Mouse (Mus musculus): Measurements from ENCODE around the gene Col1a1.

Col1a1 gene

GRCm38 (mm10) chr11:94978178-94978915, 42.3 kb downstream of the Col1a1 start:
- no peak for DNase-seq (ENCODE audit: low spot score)

- peak; percentile 99 for DNase-seq (ENCODE audit: low spot score)
These were observed 42.9 kb downstream of the Col1a1 start for GRCm38 (mm10) chr11:94978947-94979346.

- no peak for DNase-seq (ENCODE audit: low spot score)
These were observed 43.6 kb downstream of the Col1a1 start for GRCm38 (mm10) chr11:94979462-94980179.

DNA sequence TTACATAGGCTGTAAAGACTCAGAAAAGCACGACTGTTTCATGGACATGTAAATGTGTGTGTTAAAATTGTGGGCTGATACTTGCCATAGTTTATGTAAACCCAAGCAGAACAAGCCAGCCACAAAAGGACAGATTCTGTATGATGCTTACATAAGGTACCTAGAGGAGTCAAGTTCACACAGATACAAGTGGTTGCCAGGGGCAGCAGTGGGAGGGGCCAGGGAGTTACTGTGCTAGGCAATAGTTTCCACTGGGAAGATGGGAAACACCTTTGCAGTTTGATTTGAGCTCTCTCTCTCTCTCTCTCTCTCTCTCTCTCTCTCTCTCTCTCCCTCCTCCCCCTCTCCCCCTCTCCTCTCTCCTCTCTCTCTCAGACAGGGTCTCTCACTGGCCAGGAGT, 49.1 kb downstream of the Col1a1 start:
- no peak for DNase-seq (ENCODE audit: low spot score)

DNA sequence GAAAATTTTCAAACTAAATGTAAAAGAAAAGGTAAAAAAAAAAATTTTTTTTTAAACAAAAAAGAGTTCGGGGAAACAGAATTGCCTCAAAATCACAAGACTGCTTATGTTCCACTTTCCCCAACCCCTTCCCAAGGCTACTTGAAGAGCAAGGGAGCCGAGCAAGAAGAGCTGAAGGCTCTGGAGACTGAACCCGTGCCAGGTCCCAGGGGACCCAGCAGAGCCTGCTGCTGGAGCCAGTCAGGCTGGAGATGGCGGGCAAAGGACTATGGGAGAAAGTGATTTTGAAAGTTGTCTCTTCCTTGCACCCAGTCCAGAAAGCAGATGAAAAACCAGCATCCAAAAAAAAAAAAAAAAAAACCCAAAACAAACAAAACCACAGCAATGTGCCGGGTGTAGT, 49.8 kb downstream of the Col1a1 start:
- DNase-seq (ENCODE audit: low spot score), result peak; percentile 69

- no peak for DNase-seq (ENCODE audit: low spot score)
These were observed 50.4 kb downstream of the Col1a1 start for GRCm38 (mm10) chr11:94986435-94986834.

DNA sequence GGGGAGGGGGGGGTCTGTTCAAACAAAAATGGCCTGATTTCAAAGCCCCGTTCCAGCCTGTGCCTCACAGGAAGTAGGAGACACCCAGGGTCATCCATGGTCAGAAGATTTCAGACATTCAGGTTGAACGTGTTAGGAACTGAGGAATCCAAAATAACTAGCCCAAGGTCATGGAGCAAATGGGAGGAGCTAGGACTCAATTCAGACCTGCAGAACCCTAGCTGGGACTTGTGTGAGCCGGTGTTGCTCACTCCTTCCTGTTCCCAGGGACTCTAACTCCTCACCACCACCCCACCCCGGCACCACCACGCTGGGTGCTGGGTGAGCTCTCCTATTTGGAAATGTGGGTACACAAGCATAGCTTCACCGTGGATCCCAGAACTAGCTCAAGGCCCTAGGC, 51.3 kb downstream of the Col1a1 start:
- no peak for DNase-seq (ENCODE audit: low spot score)

GRCm38 (mm10) chr11:94987851-94988250, 51.8 kb downstream of the Col1a1 start:
- peak; percentile 38 for DNase-seq (ENCODE audit: low spot score)

DNA sequence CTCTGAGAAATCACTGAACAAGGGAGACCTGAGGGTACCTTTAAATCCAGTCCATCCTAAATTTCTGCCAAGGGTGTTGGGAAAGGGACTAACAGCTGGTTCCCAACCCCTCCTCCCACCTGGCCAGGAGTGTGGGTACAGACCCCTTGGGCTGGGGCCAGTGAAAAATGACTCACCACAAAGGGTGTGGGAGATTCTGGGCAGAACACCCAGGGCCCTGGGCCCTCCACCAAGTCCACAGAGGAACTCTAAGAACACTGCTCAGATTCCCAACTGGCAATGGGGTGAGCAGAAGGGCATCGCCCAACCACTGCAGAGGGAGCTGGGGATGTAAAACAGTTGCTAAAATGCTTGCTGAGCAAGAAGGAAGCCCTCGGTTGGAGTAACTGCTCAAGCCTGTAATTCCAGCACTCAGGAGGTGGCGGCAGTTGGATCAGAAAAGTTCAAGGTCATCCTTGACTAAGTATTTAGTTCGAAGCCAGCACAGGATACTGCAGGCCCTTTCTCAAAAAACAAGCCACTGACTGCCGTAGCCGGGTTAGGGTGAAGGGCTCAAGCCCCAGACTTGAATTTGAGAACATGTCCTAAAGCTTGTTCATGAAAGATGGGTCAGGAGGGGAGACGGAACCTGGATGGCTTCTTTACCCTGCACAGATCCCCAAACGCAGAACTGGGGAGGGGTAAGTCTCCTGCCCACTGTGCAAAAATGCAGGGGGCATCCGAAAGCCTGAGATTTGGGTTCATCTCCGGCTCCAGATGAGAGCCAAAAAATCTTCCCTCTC, 52.9 kb downstream of the Col1a1 start:
- DNase-seq (ENCODE audit: low spot score), result peak; percentile 77

DNA sequence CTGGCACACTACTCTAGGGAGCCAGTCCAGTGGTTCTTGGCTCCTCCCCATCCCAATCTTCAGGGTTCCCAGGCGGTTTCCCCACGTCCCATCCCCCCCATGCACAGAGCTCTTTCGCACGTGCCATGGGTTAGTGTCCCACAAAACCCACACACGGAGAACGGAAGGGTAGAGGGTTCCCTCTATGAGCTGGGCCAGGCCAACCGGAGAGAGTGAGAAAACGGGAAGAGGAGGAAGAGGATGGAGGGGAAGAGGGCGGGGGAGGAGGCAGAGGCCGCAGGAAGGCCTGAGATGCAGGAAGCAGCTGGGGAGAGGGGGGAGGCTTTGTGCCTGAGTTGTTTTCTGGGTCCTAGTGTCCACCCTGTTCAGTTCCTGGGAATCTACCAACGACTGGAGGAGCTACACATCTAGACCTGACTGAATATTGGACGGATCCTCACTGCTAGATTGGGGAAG, 53.6 kb downstream of the Col1a1 start:
- DNase-seq (ENCODE audit: low spot score), result peak; percentile 97

- DNase-seq (ENCODE audit: low spot score), result no peak
These were observed 54.2 kb downstream of the Col1a1 start for GRCm38 (mm10) chr11:94990102-94990748.

DNA sequence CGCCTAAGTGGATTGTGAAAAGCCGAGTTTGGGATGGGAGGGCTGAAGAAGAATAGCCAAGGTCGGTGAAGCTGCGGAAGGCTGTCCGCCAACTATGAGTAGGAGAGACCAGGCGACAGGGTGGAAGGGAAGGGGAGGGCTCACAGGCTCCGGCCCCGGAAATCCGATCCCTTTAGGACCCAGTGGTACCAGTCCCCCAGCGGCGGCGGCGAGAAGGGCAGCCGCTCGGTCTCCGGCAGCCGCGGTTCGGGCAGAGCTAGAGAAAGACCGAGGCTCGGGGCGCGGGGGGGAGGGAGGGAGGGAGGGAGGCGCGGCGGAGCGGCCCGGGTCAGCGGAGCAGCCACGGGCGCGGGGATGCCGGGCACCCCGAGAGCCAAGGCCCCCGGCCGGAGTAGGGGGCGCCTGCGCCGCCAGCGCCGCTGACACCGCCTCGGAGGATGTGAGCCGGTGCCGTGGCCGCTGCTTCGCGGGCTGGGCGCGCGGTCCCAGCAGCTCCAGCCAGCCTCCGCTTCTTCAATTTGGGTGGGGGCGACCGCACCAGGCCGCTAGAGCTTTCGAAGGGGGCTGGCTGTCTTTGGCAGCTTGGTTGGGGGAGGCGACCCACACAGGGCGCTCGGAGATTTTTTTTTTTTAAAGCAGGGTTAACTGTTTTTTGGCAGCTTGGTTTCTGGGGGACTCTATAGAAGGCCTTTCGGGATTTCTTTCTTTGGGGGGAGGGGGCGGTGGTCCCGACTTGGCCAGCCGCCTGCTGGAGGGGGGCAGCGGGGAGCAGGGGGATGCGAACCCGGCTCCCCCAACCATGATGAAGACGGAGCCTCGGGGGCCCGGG, 54.9 kb downstream of the Col1a1 start, which contains the start of gene Ppp1r9b:
Gene Ppp1r9b (plus strand): TSS at position 287 of the 829 bp plus-strand sequence.
- DNase-seq (ENCODE audit: low spot score), result peak; percentile 97

GRCm38 (mm10) chr11:94991641-94992479, 55.8 kb downstream of the Col1a1 start:
- peak; percentile 38 for DNase-seq (ENCODE audit: low spot score)

- DNase-seq (ENCODE audit: low spot score), result no peak
These were observed 56.4 kb downstream of the Col1a1 start for GRCm38 (mm10) chr11:94992480-94992753.

- DNase-seq (ENCODE audit: low spot score), result peak; percentile 74
These were observed 57.0 kb downstream of the Col1a1 start for GRCm38 (mm10) chr11:94992754-94993606.

DNA sequence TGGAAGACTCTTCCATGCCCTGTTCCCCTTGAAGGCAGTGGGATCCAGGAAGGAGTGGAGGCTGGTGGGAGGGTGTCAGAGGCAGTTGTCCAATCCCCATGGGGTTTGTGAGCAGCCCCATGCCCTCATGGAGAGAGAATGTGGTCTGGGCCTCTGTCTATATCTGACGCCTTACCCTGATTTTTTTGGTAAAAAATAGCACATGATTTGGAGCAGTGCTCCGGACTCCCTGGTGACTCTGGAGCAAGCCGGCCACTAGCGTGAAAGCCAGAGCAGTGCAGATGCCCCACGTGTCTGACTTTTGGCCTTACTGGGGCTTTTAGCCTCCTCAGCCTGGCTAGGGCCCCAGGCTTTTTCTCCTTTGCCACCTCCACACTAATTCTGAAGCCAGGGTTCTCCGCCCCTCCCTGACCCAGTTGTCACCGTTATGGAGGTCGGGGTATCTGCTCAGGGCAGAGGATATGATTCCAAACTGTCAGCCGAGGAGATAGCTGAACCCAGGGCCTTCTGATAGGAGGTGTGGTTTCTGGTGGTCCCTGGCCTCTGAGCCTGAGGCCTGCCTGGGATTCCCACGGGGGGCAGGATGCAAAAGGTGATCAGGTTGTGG, 58.3 kb downstream of the Col1a1 start:
- peak; percentile 94 for DNase-seq (ENCODE audit: low spot score)

DNA sequence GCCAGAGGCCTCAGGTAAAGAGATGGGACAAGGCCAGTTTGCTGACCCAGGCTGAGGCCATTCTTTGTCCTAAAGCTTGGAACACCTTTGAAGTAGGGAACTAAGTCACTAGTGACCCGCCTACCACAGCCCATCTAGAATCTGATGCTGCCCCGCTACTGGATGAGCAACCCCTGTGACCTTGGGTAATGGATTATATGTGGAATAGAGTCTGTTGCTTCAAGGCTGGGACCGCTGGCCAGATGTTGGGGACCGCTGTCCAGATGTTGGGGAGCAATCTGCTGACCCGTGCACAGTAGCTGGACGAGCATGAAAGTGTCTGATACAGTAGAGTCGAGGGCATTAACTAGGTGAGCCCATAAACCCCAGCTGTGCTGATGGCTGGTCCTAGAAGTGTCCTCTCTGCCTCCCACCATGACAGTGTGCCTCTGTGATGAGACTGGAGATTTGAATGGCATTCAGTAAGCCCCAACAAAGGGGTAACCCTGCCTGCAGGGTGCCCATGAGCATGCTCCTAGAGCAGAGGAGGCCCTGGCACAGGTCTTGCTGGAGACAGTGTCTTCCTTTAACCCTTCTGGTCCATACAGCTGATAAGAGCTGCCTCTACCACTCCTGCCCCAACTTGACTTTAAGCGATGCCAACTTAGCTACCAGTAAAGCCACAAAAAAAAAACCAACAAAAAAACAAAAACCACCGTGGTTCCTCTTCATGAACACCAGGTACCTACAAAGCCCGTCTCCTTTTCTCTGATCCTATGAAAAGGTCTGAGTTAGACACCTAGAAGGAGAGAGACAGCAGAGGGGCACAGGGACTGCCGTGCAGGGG, 59.1 kb downstream of the Col1a1 start:
- DNase-seq (ENCODE audit: low spot score), result no peak

DNA sequence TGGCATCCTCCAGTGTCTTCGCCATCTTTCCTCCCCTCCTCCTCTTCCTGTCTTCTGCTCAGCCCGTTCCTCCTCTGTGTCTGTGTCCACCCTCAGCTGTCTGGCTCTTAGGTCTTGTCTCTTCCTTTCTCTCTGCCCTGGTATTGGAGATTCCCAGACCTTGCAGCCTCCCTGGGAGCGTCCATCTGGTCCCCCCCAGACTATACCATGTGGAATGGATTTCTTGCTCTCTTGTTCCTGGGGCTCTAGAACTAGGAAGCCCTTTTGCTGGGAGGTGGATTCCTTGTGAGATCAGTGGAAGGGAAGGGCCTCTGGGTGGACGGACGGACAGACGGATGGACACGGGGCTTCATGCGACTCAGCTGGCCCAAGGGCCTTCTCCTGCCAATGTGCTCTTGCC, 60.1 kb downstream of the Col1a1 start:
- DNase-seq (ENCODE audit: low spot score), result no peak
